Mouse (Mus musculus) cortical plate, adult 2 months (tissue): ENCODE measurements around the gene H2-Q6.
A peak's percentile ranks its signal among the peaks of the same experiment; 100 is the strongest.

Source experiments
- CTCF ChIP-seq: fragments of 200-500 bp; IDR thresholded peaks from 2 replicates; pipeline ENCODE4 v1.5.1; 2011; ENCODE audit warnings: mild to moderate bottlenecking, control low read depth, low read length; ENCODE audit not compliant: insufficient read depth; ENCODE audit errors: extremely low read depth
- POLR2A ChIP-seq: fragments of 200-500 bp; IDR thresholded peaks from 2 replicates; pipeline ENCODE4 v1.6.1; 2011; ENCODE audit warnings: mild to moderate bottlenecking, low read length, control low read depth; ENCODE audit not compliant: insufficient read depth; ENCODE audit errors: extremely low read depth

- TF ChIP-seq POLR2A: peak; percentile 55; the same call in 1 of the 2 replicates
- no peak for TF ChIP-seq CTCF
Observed at GRCm38 (mm10) chr17:35379369-35379728, 45.3 kb upstream of the H2-Q6 start, which contains the start of gene H2-Q4.
